Mouse (Mus musculus): ENCODE measurements around the gene Adamts6. TPM values are rescaled to one million over a fixed set of nuclear protein-coding genes. Genes with fewer than 3 reads are reported as not detected.

The Adamts6 gene
- polyA plus RNA-seq (2017; shearing (Covaris generic)) = 10 to 100 TPM; 24.2 to 26.5 TPM

GRCm38 (mm10) chr13:104287366-104288225 is at the start of gene Adamts6:
Gene Adamts6 (plus strand): TSS chr13:104287835.
- peak; percentile 10 for ATAC-seq

GRCm38 (mm10) chr13:104258997-104259396 is 28.6 kb upstream of the Adamts6 start:
- ATAC-seq = no peak

GRCm38 (mm10) chr13:104285031-104285431 is 2.6 kb upstream of the Adamts6 start:
- ATAC-seq = peak; percentile 27

- ATAC-seq = peak; percentile 29
Observed at GRCm38 (mm10) chr13:104285737-104286311, 1.8 kb upstream of the Adamts6 start.

GRCm38 (mm10) chr13:104286336-104286735 is 1.3 kb upstream of the Adamts6 start:
- no peak for ATAC-seq

GRCm38 (mm10) chr13:104286897-104287309 is 732 bp upstream of the Adamts6 start:
- peak; percentile 78 for ATAC-seq

GRCm38 (mm10) chr13:104288226-104288859 is 708 bp downstream of the Adamts6 start:
- ATAC-seq = peak; percentile 7

GRCm38 (mm10) chr13:104289176-104289575 is 1.5 kb downstream of the Adamts6 start:
- peak; percentile 11 for ATAC-seq

- no peak for ATAC-seq
Observed at GRCm38 (mm10) chr13:104295472-104295871, 7.8 kb downstream of the Adamts6 start.

GRCm38 (mm10) chr13:104329336-104329735 is 41.7 kb downstream of the Adamts6 start:
- no peak for ATAC-seq

- no peak for ATAC-seq
Observed at GRCm38 (mm10) chr13:104329742-104330141, 42.1 kb downstream of the Adamts6 start.

GRCm38 (mm10) chr13:104352590-104352989 is 65.0 kb downstream of the Adamts6 start:
- ATAC-seq = no peak

- ATAC-seq = no peak
Observed at GRCm38 (mm10) chr13:104393427-104394356, 106.1 kb downstream of the Adamts6 start.

GRCm38 (mm10) chr13:104397814-104398213 is 110.2 kb downstream of the Adamts6 start:
- ATAC-seq = no peak

- no peak for ATAC-seq
Observed at GRCm38 (mm10) chr13:104432734-104433133, 145.1 kb downstream of the Adamts6 start.

GRCm38 (mm10) chr13:104442559-104442958 is 154.9 kb downstream of the Adamts6 start:
- ATAC-seq = no peak

GRCm38 (mm10) chr13:104445437-104445836 is 157.8 kb downstream of the Adamts6 start:
- ATAC-seq = no peak

GRCm38 (mm10) chr13:104446974-104447373 is 159.3 kb downstream of the Adamts6 start:
- no peak for ATAC-seq

GRCm38 (mm10) chr13:104447470-104447869 is 159.8 kb downstream of the Adamts6 start:
- no peak for ATAC-seq

GRCm38 (mm10) chr13:104448349-104448748 is 160.7 kb downstream of the Adamts6 start:
- ATAC-seq = no peak

GRCm38 (mm10) chr13:104453271-104453974 is 165.8 kb downstream of the Adamts6 start:
- no peak for ATAC-seq

- no peak for ATAC-seq
Observed at GRCm38 (mm10) chr13:104460287-104460686, 172.7 kb downstream of the Adamts6 start.

All from CD4-positive, CD25-positive, alpha-beta regulatory T cell, adult 4 months (primary cell).